Mouse (Mus musculus): ENCODE results near the gene Tmppe.

DNA sequence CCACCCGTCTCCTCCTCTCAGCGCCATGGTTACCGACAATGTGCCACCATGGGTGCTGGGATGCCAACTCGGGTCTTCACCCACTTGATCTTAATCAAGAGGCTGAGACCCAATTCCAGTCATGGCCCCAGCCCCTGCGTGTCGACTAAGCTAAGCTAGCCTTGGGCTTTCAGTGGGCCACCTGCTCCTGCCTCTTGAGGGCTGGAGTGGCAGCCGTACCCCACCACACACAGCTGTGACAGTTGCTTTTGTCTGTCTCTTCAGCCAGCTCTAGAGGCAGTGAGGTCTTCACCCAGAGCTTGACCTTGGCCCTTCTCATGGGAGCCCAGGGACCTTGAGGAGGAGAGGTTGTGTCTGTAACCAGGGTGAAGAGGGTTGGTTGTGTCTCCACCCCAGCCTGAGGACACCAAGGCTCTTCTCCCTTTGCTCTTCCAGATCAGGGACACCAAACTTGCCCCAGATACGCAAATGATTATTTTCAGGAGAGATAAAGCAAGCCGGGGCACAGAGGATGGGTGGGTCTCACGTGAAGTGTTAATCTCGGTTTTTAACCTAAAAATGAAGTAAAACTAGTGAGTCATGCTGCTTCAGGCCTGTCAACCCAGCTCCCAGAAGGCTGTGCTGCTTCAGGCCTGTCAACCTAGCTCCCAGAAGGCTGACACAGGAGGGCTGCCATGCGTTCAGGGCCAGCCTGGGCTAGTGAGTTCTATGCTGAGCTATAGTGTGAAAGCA is 27.4 kb downstream of the Tmppe start:
- TF ChIP-seq CTCF (IDR thresholded peaks at IDR 0.05; ENCODE audit: low read depth) (no peak), EP300 (optimal IDR thresholded peaks at IDR 0.05) (no peak)

Data from stomach, postnatal 0 days (tissue).